Mouse (Mus musculus) forebrain, embryonic 12.5 days (tissue): Measurements from ENCODE around the gene Atg101. TPM values are rescaled to one million over a fixed set of nuclear protein-coding genes. Genes with fewer than 3 reads are reported as not detected.
A peak's percentile ranks its signal among the peaks of the same experiment; 100 is the strongest.

Source experiments
- ATAC-seq: fragments of 200-750 bp; cut with Nextera tagmentation; 2 replicates; pipeline ENCODE4 v1.8.0; 2017; ENCODE audit warnings: moderate TSS enrichment; ENCODE audit not compliant: low FRiP score
- H3K27ac ChIP-seq: fragments of 300-500 bp; sonication (generic); 2 replicates; pipeline ENCODE4 v1.5.1; 2016; ENCODE audit warnings: mild to moderate bottlenecking
- H3K27me3 ChIP-seq: fragments of 300-500 bp; sonication (generic); 2 replicates; pipeline ENCODE4 v1.6.1; 2016; ENCODE audit warnings: mild to moderate bottlenecking
- H3K36me3 ChIP-seq: fragments of 300-500 bp; sonication (generic); replicated peaks from 2 replicates; pipeline ENCODE4 v1.6.1; 2016; ENCODE audit warnings: mild to moderate bottlenecking
- H3K4me1 ChIP-seq: fragments of 300-500 bp; sonication (generic); 2 replicates; pipeline ENCODE4 v1.6.1; 2016
- H3K4me2 ChIP-seq: fragments of 300-500 bp; sonication (generic); 2 replicates; pipeline ENCODE4 v1.6.1; 2016; ENCODE audit warnings: mild to moderate bottlenecking, moderate library complexity
- H3K4me3 ChIP-seq: fragments of 300-500 bp; sonication (generic); replicated peaks from 2 replicates; pipeline ENCODE4 v1.5.1; 2016; ENCODE audit warnings: mild to moderate bottlenecking
- H3K9ac ChIP-seq: fragments of 300-500 bp; sonication (generic); 2 replicates; pipeline ENCODE4 v1.6.1; 2016; ENCODE audit warnings: mild to moderate bottlenecking
- H3K9me3 ChIP-seq: fragments of 300-500 bp; sonication (generic); 2 replicates; pipeline ENCODE4 v1.6.1; 2016
- WGBS: fragments of 180-500 bp; shearing (Covaris S2); methylation state at CpG from one replicate; pipeline ENCODE4 v1.1.7; 2016; 5-methylcytosine and 5-hydroxymethylcytosine counted together
- polyA plus RNA-seq: library from polyadenylated mRNA; unstranded; fragments of >200 nt; fragmentation: Nextera tagmentation; extraction: Ambion mirVana; gene quantifications from 2 replicates; pipeline ENCODE4 v1.2.1, GENCODE M21; 2016

Gene Atg101
- polyA plus RNA-seq, 1 experiment from 2014 or later: 61.9 TPM

GRCm38 (mm10) chr15:101277351-101277899 is 6.6 kb upstream of the Atg101 start:
- Histone ChIP-seq H3K4me2 (no peak overlapping the region), H3K27me3 (no peaks in the 10 kb centered on the region)
- WGBS: 11% methylated on average over 11 of the region's 11 CpGs

GRCm38 (mm10) chr15:101278589-101278988 is 5.5 kb upstream of the Atg101 start:
- Histone ChIP-seq H3K27ac (no peak overlapping the region), H3K4me1 (peaks cover 16% of the 10 kb centered on the region)
- 65% methylated on average over 5 of the region's 5 CpGs for WGBS

More at GRCm38 (mm10) chr15:101277351-101277899, 6.6 kb upstream of the Atg101 start:
- Histone ChIP-seq H3K4me3 (no peak overlapping the region), H3K9me3 (no peaks in the 10 kb centered on the region), H3K27ac (peak overlapping the region; percentile 63; the same call in 1 of the 2 replicates), H3K4me1 (peaks cover 16% of the 10 kb centered on the region), H3K9ac (no peak overlapping the region), H3K36me3 (peaks cover 13% of the 10 kb centered on the region)
- no peak for ATAC-seq

GRCm38 (mm10) chr15:101279430-101279999 is 4.6 kb upstream of the Atg101 start:
- Histone ChIP-seq H3K4me3 (no peak overlapping the region), H3K27ac (no peak overlapping the region), H3K36me3 (no peaks in the 10 kb centered on the region), H3K4me1 (peaks cover 16% of the 10 kb centered on the region), H3K9me3 (no peaks in the 10 kb centered on the region), H3K4me2 (no peak overlapping the region), H3K9ac (no peak overlapping the region), H3K27me3 (no peaks in the 10 kb centered on the region)
- ATAC-seq: no peak
- WGBS: 74% methylated on average over 12 of the region's 12 CpGs

More at GRCm38 (mm10) chr15:101278589-101278988, 5.5 kb upstream of the Atg101 start:
- no peak for ATAC-seq
- Histone ChIP-seq H3K4me2 (no peak overlapping the region), H3K27me3 (no peaks in the 10 kb centered on the region), H3K9me3 (no peaks in the 10 kb centered on the region), H3K36me3 (peaks cover under 1% of the 10 kb centered on the region; the same call in 1 of the 2 replicates), H3K9ac (no peak overlapping the region), H3K4me3 (no peak overlapping the region)

- Histone ChIP-seq H3K27me3 (no peaks in the 10 kb centered on the region), H3K4me2 (no peak overlapping the region), H3K4me1 (peaks cover 22% of the 10 kb centered on the region), H3K4me3 (no peak overlapping the region), H3K36me3 (peaks cover 13% of the 10 kb centered on the region), H3K9me3 (no peaks in the 10 kb centered on the region), H3K9ac (no peak overlapping the region), H3K27ac (no peak overlapping the region)
- 82% methylated on average over 5 of the region's 5 CpGs for WGBS
- no peak for ATAC-seq
Measured at GRCm38 (mm10) chr15:101282471-101282870, 1.6 kb upstream of the Atg101 start.

GRCm38 (mm10) chr15:101283183-101283910 is 725 bp upstream of the Atg101 start:
- Histone ChIP-seq H3K27me3 (no peaks in the 10 kb centered on the region), H3K9me3 (no peaks in the 10 kb centered on the region), H3K36me3 (peaks cover 21% of the 10 kb centered on the region), H3K4me3 (peak overlapping the region; percentile 81), H3K27ac (peak overlapping the region; percentile 21; the same call in 1 of the 2 replicates), H3K4me1 (peaks cover 16% of the 10 kb centered on the region), H3K9ac (peak overlapping the region; percentile 87), H3K4me2 (peak overlapping the region; percentile 79)
- WGBS: 2% methylated on average over 26 of the region's 26 CpGs
- peak; percentile 42 for ATAC-seq

GRCm38 (mm10) chr15:101286129-101286770 is 2.2 kb downstream of the Atg101 start:
- WGBS: 69% methylated on average over 9 of the region's 9 CpGs
- H3K36me3 ChIP-seq: peaks cover 49% of the 10 kb centered on the region
- ATAC-seq: no peak
- H3K27ac ChIP-seq: no peak overlapping the region
- H3K4me2 ChIP-seq: no peak overlapping the region
- no peak overlapping the region for H3K4me3 ChIP-seq
- no peaks in the 10 kb centered on the region for H3K27me3 ChIP-seq
- peaks cover 16% of the 10 kb centered on the region for H3K4me1 ChIP-seq
- H3K9me3 ChIP-seq: no peaks in the 10 kb centered on the region
- H3K9ac ChIP-seq: no peak overlapping the region

GRCm38 (mm10) chr15:101287361-101287760 is 3.3 kb downstream of the Atg101 start:
- H3K36me3 ChIP-seq: peaks cover 60% of the 10 kb centered on the region
- H3K9me3 ChIP-seq: no peaks in the 10 kb centered on the region
- WGBS: 93% methylated on average over 6 of the region's 6 CpGs
- H3K27me3 ChIP-seq: no peaks in the 10 kb centered on the region
- peaks cover 16% of the 10 kb centered on the region for H3K4me1 ChIP-seq
- ATAC-seq: no peak
- H3K27ac ChIP-seq: no peak overlapping the region
- no peak overlapping the region for H3K9ac ChIP-seq
- H3K4me3 ChIP-seq: no peak overlapping the region
- no peak overlapping the region for H3K4me2 ChIP-seq

GRCm38 (mm10) chr15:101290354-101290753 is 6.3 kb downstream of the Atg101 start:
- Histone ChIP-seq H3K9me3 (no peaks in the 10 kb centered on the region), H3K9ac (no peak overlapping the region), H3K4me1 (peaks cover 8% of the 10 kb centered on the region), H3K36me3 (peaks cover 63% of the 10 kb centered on the region), H3K4me3 (no peak overlapping the region), H3K4me2 (no peak overlapping the region), H3K27me3 (no peaks in the 10 kb centered on the region), H3K27ac (no peak overlapping the region)
- 96% methylated on average over 15 of the region's 15 CpGs for WGBS
- ATAC-seq: no peak

- Histone ChIP-seq H3K9me3 (no peaks in the 10 kb centered on the region), H3K4me1 (no peaks in the 10 kb centered on the region), H3K4me3 (no peak overlapping the region), H3K9ac (no peak overlapping the region), H3K27me3 (no peaks in the 10 kb centered on the region), H3K4me2 (no peak overlapping the region), H3K27ac (no peak overlapping the region), H3K36me3 (peaks cover 55% of the 10 kb centered on the region)
- WGBS: 86% methylated on average over 3 of the region's 3 CpGs
- no peak for ATAC-seq
Measured at GRCm38 (mm10) chr15:101292012-101292411, 7.9 kb downstream of the Atg101 start.

- no peaks in the 10 kb centered on the region for H3K27me3 ChIP-seq
- no peak within 1 kb of the TSS for H3K4me2 ChIP-seq
- H3K9ac ChIP-seq: no peak within 1 kb of the TSS
- ATAC-seq: no peak
- H3K27ac ChIP-seq: no peak within 1 kb of the TSS
- WGBS: 69% methylated on average over 18 of the region's 18 CpGs
- no peak within 1 kb of the TSS for H3K4me3 ChIP-seq
- H3K4me1 ChIP-seq: no peaks in the 10 kb centered on the region; the same call in 1 of the 2 replicates
- no peaks in the 10 kb centered on the region for H3K9me3 ChIP-seq
- H3K36me3 ChIP-seq: peaks cover 45% of the 10 kb centered on the region
Measured at GRCm38 (mm10) chr15:101293025-101293621, 9.1 kb downstream of the Atg101 start, which contains the start of gene 6030408B16Rik. 6030408B16Rik (plus strand) TSS chr15:101293212.

GRCm38 (mm10) chr15:101294028-101294894 is 10.2 kb downstream of the Atg101 start:
- no peak overlapping the region for H3K4me3 ChIP-seq
- no peak for ATAC-seq
- peaks cover 6% of the 10 kb centered on the region; the same call in 1 of the 2 replicates for H3K4me1 ChIP-seq
- H3K9me3 ChIP-seq: no peaks in the 10 kb centered on the region
- no peak overlapping the region for H3K9ac ChIP-seq
- H3K27me3 ChIP-seq: no peaks in the 10 kb centered on the region
- H3K27ac ChIP-seq: no peak overlapping the region
- no peak overlapping the region for H3K4me2 ChIP-seq
- 67% methylated on average over 16 of the region's 16 CpGs for WGBS
- peaks cover 35% of the 10 kb centered on the region for H3K36me3 ChIP-seq
